Mouse (Mus musculus): Measurements from ENCODE around the gene Krt79.

Krt79 gene

GRCm38 (mm10) chr15:101929666-101930065 lies 10.5 kb downstream of the Krt79 start:
- peak; percentile 18 to 67 for DNase-seq

- DNase-seq: peak; percentile 9 to 54
Observed at GRCm38 (mm10) chr15:101929087-101929486, 11.0 kb downstream of the Krt79 start.

DNA sequence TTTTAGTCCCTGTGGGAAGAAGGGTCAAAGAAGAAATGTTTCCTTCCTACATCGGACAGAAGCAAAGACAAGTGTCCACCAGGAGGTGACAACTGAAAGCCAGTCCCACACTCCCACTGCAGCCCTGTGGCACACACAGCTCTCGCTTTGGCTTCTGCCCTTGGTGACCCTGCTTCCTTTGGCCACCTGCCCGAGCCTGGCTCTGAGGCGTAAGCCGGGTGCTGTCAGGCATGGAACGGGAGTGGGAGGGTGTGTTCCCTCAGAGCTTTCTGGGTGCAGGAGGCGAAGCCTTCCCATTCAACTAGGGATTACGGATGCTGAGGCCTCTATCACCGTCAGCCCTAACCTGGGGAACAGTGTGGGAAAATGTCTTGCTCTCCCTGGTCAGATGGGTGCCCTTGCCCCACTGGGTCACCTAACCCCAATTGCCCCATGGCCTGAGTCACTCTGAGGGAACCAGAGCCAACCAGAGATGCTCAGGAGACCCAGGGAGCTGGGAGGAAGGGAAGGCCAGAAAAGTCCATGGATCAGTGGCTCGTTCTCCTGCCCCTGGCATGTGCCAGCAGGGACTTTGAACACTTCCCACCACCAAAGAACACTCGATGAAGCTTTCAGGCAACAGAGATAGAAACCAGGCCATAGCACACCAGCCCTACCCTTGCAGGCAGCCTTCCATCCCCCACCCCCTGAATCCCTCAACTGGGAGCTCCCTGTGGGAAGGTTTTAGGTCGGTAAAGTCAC lies 12.6 kb downstream of the Krt79 start:
- peak; percentile 89 to 93 for DNase-seq

- DNase-seq: no peak
Observed at GRCm38 (mm10) chr15:101925041-101925440, 15.1 kb downstream of the Krt79 start.

GRCm38 (mm10) chr15:101924635-101925034 lies 15.5 kb downstream of the Krt79 start, which contains the start of gene Krt4:
Krt4 (minus strand) TSS chr15:101924735.
- no peak for DNase-seq

- no peak for DNase-seq
Observed at GRCm38 (mm10) chr15:101922296-101922695, 17.8 kb downstream of the Krt79 start.

DNA sequence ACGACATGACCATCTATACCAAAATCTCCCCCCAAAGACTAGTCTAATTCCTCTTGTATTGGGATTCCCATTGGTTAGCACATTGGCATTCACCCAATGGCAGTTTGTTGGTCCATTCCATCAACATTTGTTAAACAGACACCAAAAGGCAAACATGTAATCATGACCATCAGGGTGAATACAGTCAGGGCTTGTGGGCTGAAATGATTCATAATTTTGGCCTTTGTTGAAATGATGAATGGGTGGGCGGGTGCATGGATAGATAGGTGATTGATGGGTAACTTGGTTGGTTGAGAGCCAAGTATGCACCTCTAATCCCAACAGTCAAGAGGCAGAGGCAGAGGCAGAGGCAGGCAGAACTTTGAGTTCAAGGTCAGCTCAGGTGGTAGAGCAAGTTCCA lies 24.1 kb downstream of the Krt79 start:
- no peak for DNase-seq

- no peak for DNase-seq
Observed at GRCm38 (mm10) chr15:101904849-101905248, 35.3 kb downstream of the Krt79 start.

GRCm38 (mm10) chr15:101902171-101903149 lies 37.7 kb downstream of the Krt79 start:
- DNase-seq: peak in 1 of 2 experiments; percentile 31

GRCm38 (mm10) chr15:101895216-101895615 lies 44.9 kb downstream of the Krt79 start:
- DNase-seq: no peak

- DNase-seq: no peak
Observed at GRCm38 (mm10) chr15:101892820-101893219, 47.3 kb downstream of the Krt79 start, which contains the start of gene Krt76. Krt76 (minus strand) TSS chr15:101892920.

DNA sequence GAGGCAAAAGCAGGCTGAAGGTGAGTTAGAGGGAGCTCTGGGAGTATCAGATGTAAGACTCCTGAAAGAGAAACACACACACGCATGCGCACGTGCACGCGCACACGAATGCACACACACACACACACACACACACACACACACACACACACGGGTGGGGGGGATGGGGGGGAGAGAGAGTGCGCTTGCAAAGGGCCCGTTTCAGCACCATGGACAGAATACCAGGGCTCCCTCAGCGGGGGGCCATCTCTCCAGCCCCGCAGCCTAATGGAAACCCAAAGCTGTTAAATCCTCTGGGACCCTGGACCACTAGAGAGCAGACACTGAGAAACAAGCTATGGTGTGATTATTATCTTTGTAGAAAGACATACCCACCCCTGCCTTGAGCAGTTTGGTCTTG lies 60.3 kb downstream of the Krt79 start:
- DNase-seq: peak in 1 of 2 experiments; percentile 12

Measured in kidney, postnatal 36 days (tissue).